Mouse (Mus musculus) neural tube, embryonic 11.5 days (tissue): ENCODE data around the gene Pdp2. TPM values are rescaled to one million over a fixed set of nuclear protein-coding genes. Genes with fewer than 3 reads are reported as not detected.
A peak's percentile ranks its signal among the peaks of the same experiment; 100 is the strongest.

Experiments
- ATAC-seq: fragments of 200-750 bp; cut with Nextera tagmentation; 2 replicates; pipeline ENCODE4 v1.8.0; 2017; ENCODE audit warnings: moderate number of reproducible peaks, mild to moderate bottlenecking, moderate TSS enrichment, moderate library complexity; ENCODE audit not compliant: insufficient read depth, low FRiP score, low TSS enrichment
- DNase-seq: peaks from one replicate; pipeline ENCODE4 v3.0.0-alpha.2; 2015; ENCODE audit warnings: low spot score
- H3K27ac ChIP-seq: fragments of 300-500 bp; sonication (generic); 2 replicates; pipeline ENCODE4 v1.5.1; 2014; ENCODE audit warnings: low read depth, mild to moderate bottlenecking, low read length
- H3K27me3 ChIP-seq: fragments of 300-500 bp; sonication (generic); 2 replicates; pipeline ENCODE4 v1.6.1; 2014; ENCODE audit warnings: mild to moderate bottlenecking, low read length, mixed read lengths; ENCODE audit not compliant: control insufficient read depth, insufficient read depth
- H3K36me3 ChIP-seq: fragments of 300-500 bp; sonication (generic); 2 replicates; pipeline ENCODE4 v1.6.1; 2014; ENCODE audit warnings: mild to moderate bottlenecking, low read length, moderate library complexity, mixed read lengths; ENCODE audit not compliant: control insufficient read depth, insufficient read depth
- H3K4me1 ChIP-seq: fragments of 300-500 bp; sonication (generic); 2 replicates; pipeline ENCODE4 v1.6.1; 2014; ENCODE audit warnings: low read length, mixed read lengths; ENCODE audit not compliant: control insufficient read depth, insufficient read depth
- H3K4me2 ChIP-seq: fragments of 300-500 bp; sonication (generic); 2 replicates; pipeline ENCODE4 v1.6.1; 2014; ENCODE audit warnings: low read depth, mild to moderate bottlenecking, moderate library complexity
- H3K4me3 ChIP-seq: fragments of 300-500 bp; sonication (generic); 2 replicates; pipeline ENCODE4 v1.5.1; 2014; ENCODE audit warnings: low read depth, low read length
- H3K9ac ChIP-seq: fragments of 300-500 bp; sonication (generic); 2 replicates; pipeline ENCODE4 v1.6.1; 2014; ENCODE audit warnings: mild to moderate bottlenecking, low read length
- H3K9me3 ChIP-seq: fragments of 300-500 bp; sonication (generic); 2 replicates; pipeline ENCODE4 v1.6.1; 2016; ENCODE audit warnings: low read length; ENCODE audit not compliant: control insufficient read depth
- WGBS: fragments of 180-500 bp; shearing (Covaris S2); extraction: QIAGEN DNeasy Blood & Tissue Kit; methylation state at CpG from one replicate; pipeline ENCODE4 v1.1.7; 2014; 5-methylcytosine and 5-hydroxymethylcytosine counted together
- polyA plus RNA-seq: library from polyadenylated mRNA; unstranded; fragments of >200 nt; fragmentation: Nextera tagmentation; extraction: Ambion mirVana; gene quantifications from 2 replicates; pipeline ENCODE4 v1.2.1, GENCODE M21; 2014

Pdp2 gene
- polyA plus RNA-seq, 1 experiment from 2014 or later: 20.0 TPM

GRCm38 (mm10) chr8:104603245-104603593, 12.0 kb downstream of the Pdp2 start:
- H3K9ac ChIP-seq: no peak overlapping the region
- no peaks in the 10 kb centered on the region for H3K27me3 ChIP-seq
- no peak overlapping the region for H3K4me3 ChIP-seq
- H3K4me1 ChIP-seq: no peaks in the 10 kb centered on the region
- no peaks in the 10 kb centered on the region for H3K9me3 ChIP-seq
- no peak for DNase-seq
- H3K27ac ChIP-seq: no peak overlapping the region
- 65% methylated on average over 4 of the region's 4 CpGs for WGBS
- ATAC-seq: 0 out of 2 replicates have a peak, but pooled peaks have one; percentile 1
- H3K36me3 ChIP-seq: no peaks in the 10 kb centered on the region
- H3K4me2 ChIP-seq: no peak overlapping the region

DNA sequence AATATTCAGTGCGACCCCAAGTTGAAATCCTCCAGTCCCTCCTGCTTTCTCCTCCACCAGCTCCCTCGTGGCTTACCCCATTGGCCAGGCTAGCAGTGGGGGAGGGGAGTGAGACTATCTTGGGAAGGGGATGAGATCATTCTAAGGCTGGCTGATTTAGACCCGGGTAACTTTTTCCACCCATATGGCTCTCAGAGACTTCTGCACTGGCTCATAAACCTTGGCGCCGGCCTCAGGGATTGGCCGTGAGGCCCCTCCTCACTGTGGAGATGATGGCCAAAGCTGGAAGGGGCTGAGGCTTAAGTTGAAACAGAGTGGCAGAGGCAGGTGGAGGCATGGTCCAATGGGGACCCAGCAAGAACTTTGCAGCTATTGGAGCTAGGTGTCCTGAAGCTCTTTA, 15.1 kb downstream of the Pdp2 start:
- Histone ChIP-seq H3K9ac (no peak overlapping the region), H3K4me1 (no peaks in the 10 kb centered on the region), H3K9me3 (no peaks in the 10 kb centered on the region), H3K27ac (no peak overlapping the region), H3K4me3 (no peak overlapping the region), H3K27me3 (no peaks in the 10 kb centered on the region), H3K4me2 (no peak overlapping the region), H3K36me3 (no peaks in the 10 kb centered on the region)
- ATAC-seq: no peak
- 42% methylated on average over 6 of the region's 6 CpGs for WGBS
- DNase-seq: no peak

GRCm38 (mm10) chr8:104607944-104608343, 16.7 kb downstream of the Pdp2 start:
- H3K4me3 ChIP-seq: no peak overlapping the region
- DNase-seq (no peak), ATAC-seq (no peak)
- no peak overlapping the region for H3K4me2 ChIP-seq
- no peaks in the 10 kb centered on the region for H3K27me3 ChIP-seq
- H3K9me3 ChIP-seq: no peaks in the 10 kb centered on the region
- no peak overlapping the region for H3K9ac ChIP-seq
- H3K36me3 ChIP-seq: no peaks in the 10 kb centered on the region
- H3K4me1 ChIP-seq: no peaks in the 10 kb centered on the region
- 87% methylated on average over 2 of the region's 2 CpGs for WGBS
- H3K27ac ChIP-seq: no peak overlapping the region

- no peaks in the 10 kb centered on the region for H3K36me3 ChIP-seq
- no peak for DNase-seq
- WGBS: 83% methylated on average over 8 of the region's 8 CpGs
- ATAC-seq: no peak
- no peak overlapping the region for H3K4me3 ChIP-seq
- H3K4me1 ChIP-seq: no peaks in the 10 kb centered on the region
- H3K9ac ChIP-seq: no peak overlapping the region
- no peak overlapping the region for H3K4me2 ChIP-seq
- no peak overlapping the region for H3K27ac ChIP-seq
- no peaks in the 10 kb centered on the region for H3K27me3 ChIP-seq
- H3K9me3 ChIP-seq: no peaks in the 10 kb centered on the region
These were observed 18.0 kb downstream of the Pdp2 start for GRCm38 (mm10) chr8:104609222-104609621.

DNA sequence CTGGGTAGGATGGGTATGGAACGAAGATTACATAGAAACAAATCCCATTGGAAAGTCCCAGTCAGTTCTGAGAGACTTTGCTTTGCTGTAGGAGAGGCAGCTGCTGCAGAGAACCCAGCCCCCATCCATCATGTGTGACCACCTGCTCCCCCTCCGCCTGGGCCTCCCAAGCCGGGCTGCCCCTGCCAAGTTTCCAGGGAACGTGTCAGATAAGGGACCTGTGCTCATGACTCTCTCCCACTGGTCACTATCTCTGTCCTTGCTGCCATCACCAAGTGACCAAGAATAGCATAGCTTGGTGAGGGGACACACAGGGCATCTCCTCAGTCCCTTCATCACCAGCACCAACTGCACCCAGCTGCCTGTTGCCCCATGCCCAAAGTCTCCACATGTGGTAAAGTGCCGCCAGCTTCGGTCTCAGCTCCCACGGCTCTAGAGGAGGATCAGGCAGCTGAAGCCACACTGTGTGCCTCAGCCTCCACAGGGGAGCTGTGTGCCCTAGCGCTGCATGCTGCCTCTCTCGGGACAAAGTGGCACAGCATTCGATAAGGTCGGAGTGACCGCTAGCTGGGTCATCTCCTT, 19.0 kb downstream of the Pdp2 start:
- ATAC-seq: no peak
- Histone ChIP-seq H3K9ac (no peak overlapping the region), H3K36me3 (no peaks in the 10 kb centered on the region), H3K4me3 (no peak overlapping the region), H3K4me2 (no peak overlapping the region), H3K27me3 (no peaks in the 10 kb centered on the region), H3K4me1 (no peaks in the 10 kb centered on the region), H3K27ac (no peak overlapping the region), H3K9me3 (no peaks in the 10 kb centered on the region)
- DNase-seq: peak; percentile 20
- 79% methylated on average over 12 of the region's 12 CpGs for WGBS

- H3K27me3 ChIP-seq: no peaks in the 10 kb centered on the region
- no peak overlapping the region for H3K4me3 ChIP-seq
- no peaks in the 10 kb centered on the region for H3K36me3 ChIP-seq
- no peaks in the 10 kb centered on the region for H3K4me1 ChIP-seq
- DNase-seq (no peak), ATAC-seq (no peak)
- H3K27ac ChIP-seq: no peak overlapping the region
- H3K4me2 ChIP-seq: no peak overlapping the region
- no peak overlapping the region for H3K9ac ChIP-seq
- H3K9me3 ChIP-seq: no peaks in the 10 kb centered on the region
- 75% methylated on average over 4 of the region's 4 CpGs for WGBS
These were observed 20.4 kb downstream of the Pdp2 start for GRCm38 (mm10) chr8:104611613-104612012.

GRCm38 (mm10) chr8:104613119-104613518, 21.9 kb downstream of the Pdp2 start:
- Histone ChIP-seq H3K4me1 (no peaks in the 10 kb centered on the region), H3K27ac (no peak overlapping the region), H3K36me3 (no peaks in the 10 kb centered on the region), H3K9me3 (no peaks in the 10 kb centered on the region), H3K27me3 (no peaks in the 10 kb centered on the region), H3K4me2 (no peak overlapping the region), H3K4me3 (no peak overlapping the region), H3K9ac (no peak overlapping the region)
- 80% methylated on average over 4 of the region's 4 CpGs for WGBS
- no peak for ATAC-seq
- no peak for DNase-seq

DNA sequence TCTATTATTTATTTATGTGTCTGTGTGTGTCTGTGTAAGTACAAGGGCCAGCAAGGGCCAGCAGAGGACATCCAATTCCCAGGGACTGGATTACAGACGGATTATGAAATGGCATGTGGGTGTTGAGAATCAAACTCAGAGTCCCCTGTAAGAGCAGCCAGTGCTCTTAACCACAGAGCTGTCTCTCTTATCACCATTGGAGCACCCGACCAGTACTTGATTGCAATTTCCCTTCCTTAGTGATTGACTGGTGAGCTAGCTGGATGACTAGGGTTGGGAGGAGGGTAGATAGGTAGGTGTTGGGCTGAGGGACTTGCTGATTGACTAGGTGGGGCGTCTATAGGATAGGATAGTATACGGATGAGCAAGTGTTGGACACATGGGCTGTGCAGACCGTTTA, 29.5 kb downstream of the Pdp2 start:
- no peak overlapping the region for H3K9ac ChIP-seq
- H3K9me3 ChIP-seq: no peaks in the 10 kb centered on the region
- DNase-seq: no peak
- WGBS: 74% methylated on average over 5 of the region's 5 CpGs
- no peaks in the 10 kb centered on the region for H3K4me1 ChIP-seq
- no peak overlapping the region for H3K4me3 ChIP-seq
- no peak overlapping the region for H3K4me2 ChIP-seq
- H3K27me3 ChIP-seq: no peaks in the 10 kb centered on the region
- no peak for ATAC-seq
- H3K36me3 ChIP-seq: no peaks in the 10 kb centered on the region
- no peak overlapping the region for H3K27ac ChIP-seq

- H3K4me2 ChIP-seq: no peak within 1 kb of the TSS
- H3K4me3 ChIP-seq: no peak within 1 kb of the TSS
- peaks cover 2% of the 10 kb centered on the region; the same call in 1 of the 2 replicates for H3K27me3 ChIP-seq
- no peak for DNase-seq
- WGBS: 77% methylated on average over 6 of the region's 6 CpGs
- H3K4me1 ChIP-seq: no peaks in the 10 kb centered on the region
- no peaks in the 10 kb centered on the region for H3K9me3 ChIP-seq
- no peak for ATAC-seq
- H3K9ac ChIP-seq: no peak within 1 kb of the TSS
- H3K36me3 ChIP-seq: no peaks in the 10 kb centered on the region
- no peak within 1 kb of the TSS for H3K27ac ChIP-seq
These were observed 32.9 kb downstream of the Pdp2 start, which contains the start of gene Cdh16 for GRCm38 (mm10) chr8:104624161-104624560. Cdh16 (minus strand) TSS chr8:104624396.
